Mouse (Mus musculus): ENCODE results near the gene Coro7.
"Not testable (repeated sequence)": the region's sequence is repeated elsewhere in the genome, so short reads cannot be mapped to it uniquely, and the experiment has no call there.

The Coro7 gene

GRCm38 (mm10) chr16:4682628-4683179, 3.1 kb upstream of the Coro7 start:
- no peak for DNase-seq (ENCODE audit: extremely low spot score, low spot score)

GRCm38 (mm10) chr16:4680922-4681455, 1.4 kb upstream of the Coro7 start:
- DNase-seq (ENCODE audit: extremely low spot score, low spot score), result not testable (repeated sequence)

- DNase-seq (ENCODE audit: extremely low spot score, low spot score), result no peak
Measured at GRCm38 (mm10) chr16:4678080-4678479, 1.5 kb downstream of the Coro7 start.

- no peak for DNase-seq (ENCODE audit: extremely low spot score, low spot score)
Measured at GRCm38 (mm10) chr16:4676836-4677235, 2.7 kb downstream of the Coro7 start.

- no peak for DNase-seq (ENCODE audit: extremely low spot score, low spot score)
Measured at GRCm38 (mm10) chr16:4674091-4674490, 5.5 kb downstream of the Coro7 start.

GRCm38 (mm10) chr16:4670317-4670716, 9.3 kb downstream of the Coro7 start:
- DNase-seq (ENCODE audit: extremely low spot score, low spot score), result no peak

- peak; percentile 88 for DNase-seq (ENCODE audit: extremely low spot score, low spot score)
Measured at GRCm38 (mm10) chr16:4667190-4667808, 12.3 kb downstream of the Coro7 start.

GRCm38 (mm10) chr16:4665726-4666125, 13.9 kb downstream of the Coro7 start:
- no peak for DNase-seq (ENCODE audit: extremely low spot score, low spot score)

GRCm38 (mm10) chr16:4663806-4664205, 15.8 kb downstream of the Coro7 start:
- DNase-seq (ENCODE audit: extremely low spot score, low spot score), result no peak

GRCm38 (mm10) chr16:4661605-4662004, 18.0 kb downstream of the Coro7 start:
- DNase-seq (ENCODE audit: extremely low spot score, low spot score), result no peak

- DNase-seq (ENCODE audit: extremely low spot score, low spot score), result no peak
Measured at GRCm38 (mm10) chr16:4659326-4659725, 20.3 kb downstream of the Coro7 start.

GRCm38 (mm10) chr16:4658781-4659245, 20.8 kb downstream of the Coro7 start:
- peak; percentile 84 for DNase-seq (ENCODE audit: extremely low spot score, low spot score)

GRCm38 (mm10) chr16:4656571-4657081, 23.0 kb downstream of the Coro7 start:
- DNase-seq (ENCODE audit: extremely low spot score, low spot score), result no peak

- DNase-seq (ENCODE audit: extremely low spot score, low spot score), result no peak
Measured at GRCm38 (mm10) chr16:4655764-4656570, 23.6 kb downstream of the Coro7 start.

- no peak for DNase-seq (ENCODE audit: extremely low spot score, low spot score)
Measured at GRCm38 (mm10) chr16:4655251-4655734, 24.3 kb downstream of the Coro7 start.

- no peak for DNase-seq (ENCODE audit: extremely low spot score, low spot score)
Measured at GRCm38 (mm10) chr16:4654706-4655105, 24.9 kb downstream of the Coro7 start.

GRCm38 (mm10) chr16:4652707-4653416, 26.7 kb downstream of the Coro7 start:
- no peak for DNase-seq (ENCODE audit: extremely low spot score, low spot score)

GRCm38 (mm10) chr16:4651624-4652023, 28.0 kb downstream of the Coro7 start:
- DNase-seq (ENCODE audit: extremely low spot score, low spot score), result peak; percentile 55

- DNase-seq (ENCODE audit: extremely low spot score, low spot score), result no peak
Measured at GRCm38 (mm10) chr16:4651081-4651480, 28.5 kb downstream of the Coro7 start.

GRCm38 (mm10) chr16:4650161-4650560, 29.4 kb downstream of the Coro7 start:
- DNase-seq (ENCODE audit: extremely low spot score, low spot score), result no peak

- DNase-seq (ENCODE audit: extremely low spot score, low spot score), result no peak
Measured at GRCm38 (mm10) chr16:4649692-4650091, 29.9 kb downstream of the Coro7 start.

All from neural tube, embryonic 10.5 days (tissue).